Mouse (Mus musculus) heart, adult 8-10 months (tissue): Measurements from ENCODE around the gene S100a8. TPM values are rescaled to one million over a fixed set of nuclear protein-coding genes. Genes with fewer than 3 reads are reported as not detected.

Source experiments
- DNase-seq: peaks from one replicate; pipeline ENCODE4 v3.0.0; 2022; ENCODE audit warnings: low spot score
- total RNA-seq, 4 experiments: library from RNA; stranded (reverse); gene quantifications; 2 replicates each; pipeline ENCODE4 v1.2.4; 2022

S100a8 gene
- total RNA-seq, 4 experiments from 2014 or later = 0.97 to 7.2 (median 2.7) TPM

DNA sequence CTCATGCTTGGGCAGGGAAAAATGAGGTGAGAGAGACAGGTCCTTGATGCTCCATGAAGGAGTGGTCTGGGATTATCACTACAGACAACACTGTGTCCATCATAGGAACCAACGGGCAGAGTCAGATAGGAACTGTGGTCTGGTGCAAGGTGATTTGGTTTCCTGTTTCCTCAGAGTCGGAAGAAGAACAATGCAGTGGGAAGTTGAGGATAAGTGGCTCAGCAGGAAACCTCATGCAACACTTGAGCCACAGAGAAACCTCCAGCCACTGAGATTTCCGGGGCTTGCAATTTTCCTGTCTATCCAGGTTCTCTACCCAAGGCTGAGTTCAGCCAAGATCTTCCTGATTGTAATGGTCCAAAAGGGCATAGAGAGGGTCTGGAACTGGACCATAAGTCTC lies 9.9 kb downstream of the S100a8 start:
- no peak for DNase-seq

DNA sequence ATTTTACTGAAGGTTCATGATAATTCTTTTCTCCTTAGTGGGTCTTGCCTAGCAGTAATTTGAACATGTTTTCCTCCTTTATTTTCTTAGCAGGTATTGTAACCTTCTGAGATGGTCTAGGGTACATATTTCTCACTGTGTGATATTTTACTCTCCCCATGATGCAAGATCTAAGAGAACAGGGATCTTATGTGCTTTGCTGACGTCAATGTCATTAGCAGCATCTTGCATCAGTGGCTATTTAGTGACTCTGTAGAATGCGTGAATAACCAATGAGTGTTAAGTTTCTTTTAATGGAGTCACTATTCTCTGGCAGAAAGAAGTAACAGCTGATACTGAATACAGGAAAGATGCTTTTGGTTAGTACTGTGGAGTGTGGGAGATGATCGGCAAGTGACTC lies 15.2 kb downstream of the S100a8 start:
- no peak for DNase-seq

DNA sequence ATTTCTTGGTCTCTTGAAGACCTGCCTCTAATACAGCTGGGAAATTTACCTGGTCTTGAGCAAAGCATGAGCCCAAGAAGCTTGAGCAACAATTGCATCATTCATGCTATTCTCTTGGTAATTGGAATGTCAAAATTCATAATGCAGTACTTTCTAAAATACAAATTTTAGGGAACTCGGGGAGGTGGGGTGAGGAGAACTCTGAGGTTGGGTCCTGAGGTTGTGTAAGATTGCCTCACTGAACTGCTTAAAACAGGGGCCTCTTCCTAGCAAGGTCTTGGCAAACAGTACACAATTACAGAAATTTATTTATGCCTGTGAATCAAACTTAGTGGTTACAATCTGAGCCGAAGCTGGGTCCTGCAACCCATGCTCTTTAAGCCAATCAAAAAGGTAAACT lies 18.1 kb downstream of the S100a8 start:
- DNase-seq = no peak

DNA sequence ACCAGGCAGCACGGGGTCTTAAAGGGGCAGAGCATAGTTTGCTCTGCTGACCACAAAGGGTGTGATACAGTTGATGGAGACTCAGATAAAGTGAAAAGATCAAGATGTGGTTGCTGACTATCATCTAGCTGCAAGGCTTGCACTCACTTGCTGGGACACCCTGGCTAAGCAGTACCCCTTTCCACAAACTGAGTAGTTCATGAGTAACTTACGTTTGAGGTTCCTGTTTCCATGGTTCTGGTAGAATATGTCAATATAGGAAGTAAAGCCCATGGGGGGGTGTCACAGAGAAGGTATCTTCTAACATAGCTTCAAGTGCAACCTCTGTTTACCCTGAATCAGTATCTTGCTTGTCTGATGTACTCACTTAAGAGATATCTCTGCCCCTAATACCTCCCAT lies 24.7 kb downstream of the S100a8 start:
- DNase-seq = no peak

DNA sequence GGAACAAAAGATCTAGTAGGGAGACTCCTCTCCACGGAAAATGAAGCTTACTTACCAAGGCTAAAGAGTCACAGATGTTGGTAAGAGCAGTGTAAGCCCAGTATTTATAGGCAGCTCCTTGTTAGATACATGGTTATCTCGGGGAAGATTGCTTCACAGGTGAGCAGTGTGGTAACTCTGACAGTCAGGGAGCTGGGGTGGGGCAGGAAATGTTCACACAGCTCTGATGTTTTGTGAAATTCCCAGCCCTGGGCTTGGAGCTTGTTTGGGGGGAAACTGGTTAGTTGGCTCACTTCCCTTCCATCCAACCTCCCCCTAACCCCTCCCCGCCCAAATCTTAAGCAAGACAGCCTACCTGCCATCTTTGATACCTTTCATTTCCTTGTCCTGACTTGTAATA lies 26.8 kb downstream of the S100a8 start, which contains the start of gene S100a9:
Gene S100a9 (minus strand): TSS at position 109 of the 400 bp plus-strand sequence.
- no peak for DNase-seq

DNA sequence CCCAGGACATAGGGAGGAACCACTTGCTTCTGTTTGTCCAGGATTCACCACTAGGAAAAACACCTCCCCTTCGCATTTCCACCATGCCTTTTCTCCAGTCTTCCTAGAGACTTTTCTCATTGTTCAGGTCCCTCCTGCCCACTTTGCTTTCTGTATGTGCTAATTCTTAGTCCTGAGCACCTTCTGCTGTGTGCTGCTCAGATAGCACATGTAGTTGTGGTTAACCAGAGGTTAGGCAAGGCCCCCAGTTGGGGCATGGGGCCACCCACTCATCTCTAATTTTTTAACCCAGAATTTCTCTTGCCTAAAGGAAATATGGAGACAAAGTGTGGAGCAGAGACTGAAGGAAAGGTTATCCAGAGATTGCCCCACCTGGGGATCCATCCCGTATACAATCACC lies 33.5 kb downstream of the S100a8 start:
- DNase-seq = no peak

DNA sequence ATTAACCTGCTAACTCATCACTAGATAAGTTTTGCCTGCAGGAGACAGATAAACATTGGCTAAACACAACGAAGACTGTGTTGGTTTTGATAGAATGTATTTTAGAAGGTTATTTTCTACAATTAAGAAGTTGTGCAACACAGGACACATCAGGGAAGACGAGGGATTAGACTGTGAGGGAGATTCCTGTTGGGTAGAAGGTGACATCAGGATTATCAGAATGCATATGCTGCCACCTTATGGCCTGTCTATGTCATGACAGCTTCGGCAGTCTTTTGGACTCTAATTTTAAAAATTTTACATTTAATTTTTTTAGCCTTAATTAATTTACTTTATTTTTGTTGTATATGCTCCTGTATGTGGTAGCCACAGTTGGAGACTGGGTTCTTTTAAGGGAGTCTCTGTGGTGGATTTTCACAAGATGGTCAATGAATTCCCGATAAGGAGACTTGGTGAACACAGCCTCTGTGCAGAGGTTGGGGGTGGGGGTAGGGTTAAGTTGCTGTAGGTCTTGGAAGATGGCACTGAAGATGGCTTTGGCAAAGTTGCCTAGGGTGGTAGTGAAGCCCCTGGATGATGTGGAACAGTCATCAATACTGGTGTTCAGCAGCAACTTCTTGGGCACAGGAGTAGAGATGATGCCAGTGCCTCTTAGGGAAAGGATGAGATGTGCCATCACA lies 39.9 kb downstream of the S100a8 start:
- peak; percentile 10 for DNase-seq

DNA sequence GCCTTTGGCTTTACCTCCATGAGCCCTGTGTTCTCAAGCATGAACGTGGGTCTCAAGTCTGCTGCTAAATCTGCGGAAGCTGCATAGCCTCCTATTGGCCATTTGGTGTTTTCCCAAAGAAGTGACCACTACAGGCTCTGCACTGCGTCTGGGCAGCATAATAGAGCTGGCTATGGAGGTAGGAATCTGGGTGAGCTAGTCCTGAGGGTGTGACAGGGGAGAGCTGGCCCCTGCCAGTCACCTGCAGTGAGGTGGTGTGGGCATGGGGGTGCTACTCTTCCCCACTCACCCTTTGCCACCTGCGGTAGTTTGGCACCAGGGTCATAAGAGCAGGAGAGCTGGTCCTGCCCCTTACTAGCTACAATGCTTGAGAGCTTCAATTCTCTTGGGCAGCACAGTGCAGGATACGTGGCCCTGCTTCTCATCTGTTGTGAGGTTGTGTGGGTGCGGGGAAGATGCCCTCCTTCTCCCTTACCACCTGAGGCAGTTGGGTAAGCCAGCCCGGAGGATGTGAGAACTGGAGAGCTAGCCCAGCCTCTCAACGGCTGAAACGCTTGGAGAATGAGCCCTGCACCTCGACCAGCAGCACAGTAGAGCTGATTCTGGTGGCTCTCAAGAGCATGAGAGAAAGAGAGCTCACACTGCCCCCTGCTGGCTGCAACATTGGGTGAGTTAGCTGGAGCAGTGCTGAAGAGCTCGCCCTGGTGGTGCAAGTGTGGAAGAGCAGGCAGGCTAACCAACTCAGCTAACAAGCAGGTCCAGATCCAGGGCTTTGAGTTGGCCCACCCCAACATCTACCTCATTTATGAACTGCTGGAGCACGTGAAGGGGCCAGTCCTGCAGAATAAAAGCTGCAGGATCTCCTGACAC lies 41.0 kb downstream of the S100a8 start:
- peak; percentile 68 for DNase-seq

Other genes with a start within 250 kb of the S100a8 start
- 10 to 100 TPM; 22.9 to 28.1 (median 24.4) TPM for gene Ints3, start 235.4 kb upstream of the S100a8 start, total RNA-seq
- gene Npr1, start 203.1 kb upstream of the S100a8 start, total RNA-seq = 10 to 100 TPM; 15.1 to 17.3 (median 16.7) TPM
- 10 to 100 TPM; 27.6 to 30.5 (median 28.8) TPM for gene Ilf2, start 192.9 kb upstream of the S100a8 start, total RNA-seq
- gene Snapin, start 177.9 kb upstream of the S100a8 start, total RNA-seq = 10 to 100 TPM; 69.7 to 77.6 (median 75.4) TPM
- gene Chtop, start 159.5 kb upstream of the S100a8 start, total RNA-seq = 100 to 1,000 TPM in 1 of 4 experiments, 10 to 100 TPM in 3; 93.2 to 105 (median 94.2) TPM
- gene S100a1, start 154.6 kb upstream of the S100a8 start, total RNA-seq = 1,000 to 10,000 TPM; 1,071 to 1,219 (median 1,134) TPM
- gene S100a13, start 154.5 kb upstream of the S100a8 start, total RNA-seq = 10 to 100 TPM; 25.0 to 34.8 (median 27.8) TPM
- gene S100a14, start 142.1 kb upstream of the S100a8 start, total RNA-seq = under 1 TPM in 3 of 4 experiments, not detected in 1; 0.35 to 0.55 (median 0.37) TPM
- gene S100a16, start 131.7 kb upstream of the S100a8 start, total RNA-seq = 10 to 100 TPM; 59.8 to 77.4 (median 72.4) TPM
- not detected for gene S100a3, start 108.4 kb upstream of the S100a8 start, total RNA-seq
- gene S100a2, start 78.7 kb upstream of the S100a8 start, total RNA-seq = not detected
- not detected for gene Gm42674, start 67.1 kb upstream of the S100a8 start, total RNA-seq
- gene S100a4, start 65.2 kb upstream of the S100a8 start, total RNA-seq = 10 to 100 TPM in 2 of 4 experiments, 1 to 10 TPM in 2; 5.9 to 16.2 (median 9.5) TPM
- gene S100a5, start 60.5 kb upstream of the S100a8 start, total RNA-seq = not detected
- gene S100a6, start 56.1 kb upstream of the S100a8 start, total RNA-seq = 10 to 100 TPM; 54.7 to 77.4 (median 69.0) TPM
- under 1 TPM in 1 of 4 experiments, not detected in 3; 0.29 TPM for gene S100a7a, start 15.0 kb upstream of the S100a8 start, total RNA-seq
- gene S100a9, start 26.7 kb downstream of the S100a8 start, total RNA-seq = 10 to 100 TPM in 1 of 4 experiments, 1 to 10 TPM in 3; 1.2 to 11.8 (median 2.5) TPM
- not detected for gene Pglyrp4, start 57.9 kb downstream of the S100a8 start, total RNA-seq
- not detected for gene Gm5849, start 108.9 kb downstream of the S100a8 start, total RNA-seq